Mouse (Mus musculus) C2C12 (cell line): ENCODE data around the gene Pkd1.

ENCODE experiments used
- FOSL1 ChIP-seq: IDR thresholded peaks from one replicate; pipeline ENCODE4 v1.8.0; 2011; ENCODE audit warnings: mild to moderate bottlenecking, low read length; ENCODE audit not compliant: poor library complexity, insufficient read depth, severe bottlenecking
- USF1 ChIP-seq: IDR thresholded peaks from one replicate; pipeline ENCODE4 v1.6.1; 2011; ENCODE audit warnings: low read depth, mild to moderate bottlenecking, control low read depth, moderate library complexity

DNA sequence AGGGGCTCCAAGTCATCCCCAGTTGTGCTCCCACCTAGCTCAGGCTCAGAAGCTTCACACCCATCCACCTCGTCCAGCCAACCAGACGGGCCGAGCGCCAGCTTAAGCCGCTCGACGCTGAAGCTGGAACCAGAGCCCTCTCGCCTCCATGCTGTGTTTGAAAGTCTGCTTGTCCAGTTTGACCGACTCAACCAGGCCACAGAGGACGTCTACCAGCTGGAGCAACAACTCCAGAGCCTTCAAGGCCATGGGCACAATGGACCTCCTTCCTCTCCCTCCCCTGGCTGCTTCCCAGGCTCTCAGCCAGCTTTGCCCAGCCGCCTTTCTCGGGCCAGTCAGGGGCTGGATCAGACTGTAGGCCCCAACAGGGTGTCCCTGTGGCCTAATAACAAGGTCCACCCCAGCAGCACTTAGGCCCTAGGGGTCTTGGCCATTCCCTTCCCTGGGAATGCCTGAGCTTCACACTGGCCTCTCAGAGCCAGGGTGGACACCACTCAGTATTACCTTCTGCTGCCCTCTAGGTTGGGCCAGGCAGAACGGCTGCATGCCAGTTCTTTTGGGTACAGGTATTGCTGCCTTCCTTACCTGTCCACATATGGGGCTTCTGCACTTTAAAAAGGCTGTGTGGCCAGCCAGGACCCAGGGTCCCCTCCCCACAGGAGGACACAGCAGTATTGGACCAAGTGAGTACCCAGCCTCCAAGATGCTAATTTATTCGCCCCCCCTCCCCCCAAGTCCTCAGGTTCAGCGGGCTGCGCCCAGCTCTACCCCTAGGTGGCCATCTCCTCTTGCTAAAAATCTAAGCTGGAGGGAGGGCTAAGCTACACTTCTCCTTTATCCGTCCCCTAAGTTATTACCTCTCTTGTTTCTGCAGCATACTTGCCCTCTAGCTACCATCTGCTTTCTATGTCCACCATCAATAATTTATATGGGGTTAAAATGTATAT, 45.8 kb downstream of the Pkd1 start:
- TF ChIP-seq USF1 (no peak), FOSL1 (no peak)
